Mouse (Mus musculus) embryonic facial prominence, embryonic 11.5 days (tissue): ENCODE results near the gene Hoxc13. TPM values are rescaled to one million over a fixed set of nuclear protein-coding genes. Genes with fewer than 3 reads are reported as not detected.

Source experiments
- ATAC-seq: fragments of 200-750 bp; cut with Nextera tagmentation; replicated peaks from 2 replicates; pipeline ENCODE4 v1.8.0; 2017; ENCODE audit warnings: low read depth; ENCODE audit not compliant: insufficient number of reproducible peaks, low FRiP score, low TSS enrichment
- DNase-seq: peaks from one replicate; pipeline ENCODE4 v3.0.0-alpha.2; 2015; ENCODE audit warnings: low spot score
- H3K27ac ChIP-seq: fragments of 300-500 bp; sonication (generic); replicated peaks from 2 replicates; pipeline ENCODE4 v1.5.1; 2014; ENCODE audit warnings: mild to moderate bottlenecking, low read depth, low read length, control low read depth
- H3K27me3 ChIP-seq: fragments of 300-500 bp; sonication (generic); 2 replicates; pipeline ENCODE4 v1.6.1; 2014; ENCODE audit warnings: mild to moderate bottlenecking, low read length, moderate library complexity, mixed read lengths; ENCODE audit not compliant: control insufficient read depth, insufficient read depth
- H3K36me3 ChIP-seq: fragments of 300-500 bp; sonication (generic); replicated peaks from 2 replicates; pipeline ENCODE4 v1.6.1; 2014; ENCODE audit warnings: low read depth, mild to moderate bottlenecking, low read length, moderate library complexity, mixed read lengths; ENCODE audit not compliant: control insufficient read depth, insufficient read depth
- H3K4me1 ChIP-seq: fragments of 300-500 bp; sonication (generic); 2 replicates; pipeline ENCODE4 v1.6.1; 2014; ENCODE audit warnings: low read length, mixed read lengths; ENCODE audit not compliant: control insufficient read depth, insufficient read depth
- H3K4me2 ChIP-seq: fragments of 300-500 bp; sonication (generic); 2 replicates; pipeline ENCODE4 v1.6.1; 2014; ENCODE audit warnings: low read depth, mild to moderate bottlenecking, control low read depth, low read length, moderate library complexity
- H3K4me3 ChIP-seq: fragments of 300-500 bp; sonication (generic); 2 replicates; pipeline ENCODE4 v1.5.1; 2014; ENCODE audit warnings: low read depth, low read length, control low read depth
- H3K9ac ChIP-seq: fragments of 300-500 bp; sonication (generic); replicated peaks from 2 replicates; pipeline ENCODE4 v1.6.1; 2014; ENCODE audit warnings: mild to moderate bottlenecking, control low read depth, low read length
- H3K9me3 ChIP-seq: fragments of 300-500 bp; sonication (generic); replicated peaks from 2 replicates; pipeline ENCODE4 v1.6.1; 2016; ENCODE audit warnings: mild to moderate bottlenecking, low read length, inconsistent platforms, mixed read lengths; ENCODE audit not compliant: control insufficient read depth
- WGBS: fragments of 180-500 bp; shearing (Covaris S2); extraction: QIAGEN DNeasy Blood & Tissue Kit; methylation state at CpG from one replicate; pipeline ENCODE4 v1.1.7; 2014; 5-methylcytosine and 5-hydroxymethylcytosine counted together
- polyA plus RNA-seq: library from polyadenylated mRNA; unstranded; fragments of >200 nt; fragmentation: Nextera tagmentation; extraction: Ambion mirVana; gene quantifications from 2 replicates; pipeline ENCODE4 v1.2.1, GENCODE M21; 2014

The Hoxc13 gene
- polyA plus RNA-seq, 1 experiment from 2014 or later: 0.17 TPM

DNA sequence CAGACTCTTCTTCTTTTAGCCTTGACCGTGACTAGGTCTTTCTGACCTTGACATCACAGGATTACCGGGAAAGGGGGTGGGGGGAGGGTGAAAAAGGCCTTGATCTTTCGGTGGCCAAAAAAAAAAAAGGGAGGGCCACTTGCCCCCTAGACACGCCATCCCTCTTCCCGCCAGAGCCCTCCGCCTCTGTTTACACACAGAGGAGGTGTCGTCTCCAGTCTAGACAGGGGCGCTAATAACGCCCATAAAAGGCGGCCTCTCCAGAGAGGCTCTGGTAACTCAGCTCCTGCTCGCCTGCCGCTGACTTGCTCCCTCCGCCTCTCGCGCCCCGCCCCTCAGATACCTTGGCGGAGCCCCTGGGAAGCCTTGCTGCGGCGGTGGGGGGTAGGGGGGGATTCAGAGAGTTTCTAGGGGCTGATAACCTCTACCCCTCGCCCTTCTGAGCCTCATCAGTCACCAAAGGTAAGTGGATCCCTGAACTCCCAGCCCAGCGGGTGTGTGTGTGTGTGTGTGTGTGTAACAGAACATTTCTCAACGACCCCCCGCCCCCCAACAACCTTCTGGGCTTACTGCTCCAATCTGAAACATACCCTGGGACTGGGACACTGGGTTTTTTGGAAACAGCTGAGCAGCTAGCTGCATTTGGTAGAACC lies 10.9 kb downstream of the Hoxc13 start:
- no peak overlapping the region for H3K4me2 ChIP-seq
- ATAC-seq: 0 out of 2 replicates have a peak, but pooled peaks have one; percentile 23
- no peaks in the 10 kb centered on the region for H3K36me3 ChIP-seq
- DNase-seq: no peak
- no peaks in the 10 kb centered on the region for H3K4me1 ChIP-seq
- WGBS: under 1% methylated on average over 23 of the region's 23 CpGs
- peaks cover 98% of the 10 kb centered on the region for H3K27me3 ChIP-seq
- no peaks in the 10 kb centered on the region for H3K9me3 ChIP-seq
- no peak overlapping the region for H3K27ac ChIP-seq
- H3K9ac ChIP-seq: no peak overlapping the region
- H3K4me3 ChIP-seq: no peak overlapping the region

DNA sequence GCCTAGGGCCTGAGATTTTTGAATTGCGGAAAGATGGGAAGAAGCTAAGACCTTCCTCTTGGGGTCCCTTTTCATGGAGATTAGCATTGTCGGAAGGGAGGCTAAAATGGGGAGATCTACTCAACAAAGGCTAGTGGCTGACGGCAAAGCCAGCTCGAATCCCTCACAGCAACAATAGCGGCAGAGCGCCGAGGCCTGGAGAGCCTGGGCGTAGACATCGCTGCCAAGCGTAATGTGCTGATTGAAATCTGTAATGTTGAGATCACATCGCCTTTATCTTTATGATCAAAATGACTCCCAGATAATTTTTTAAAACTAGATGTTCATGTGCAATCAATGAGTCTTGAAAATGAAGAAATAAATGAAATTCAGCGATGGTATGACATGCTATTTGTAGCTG lies 13.5 kb downstream of the Hoxc13 start:
- H3K27ac ChIP-seq: no peak overlapping the region
- DNase-seq (no peak), ATAC-seq (no peak)
- H3K9me3 ChIP-seq: no peaks in the 10 kb centered on the region
- H3K36me3 ChIP-seq: no peaks in the 10 kb centered on the region
- H3K27me3 ChIP-seq: peaks cover 97% of the 10 kb centered on the region
- under 1% methylated on average over 12 of the region's 12 CpGs for WGBS
- no peak overlapping the region for H3K4me2 ChIP-seq
- no peak overlapping the region for H3K9ac ChIP-seq
- no peaks in the 10 kb centered on the region for H3K4me1 ChIP-seq
- no peak overlapping the region for H3K4me3 ChIP-seq

DNA sequence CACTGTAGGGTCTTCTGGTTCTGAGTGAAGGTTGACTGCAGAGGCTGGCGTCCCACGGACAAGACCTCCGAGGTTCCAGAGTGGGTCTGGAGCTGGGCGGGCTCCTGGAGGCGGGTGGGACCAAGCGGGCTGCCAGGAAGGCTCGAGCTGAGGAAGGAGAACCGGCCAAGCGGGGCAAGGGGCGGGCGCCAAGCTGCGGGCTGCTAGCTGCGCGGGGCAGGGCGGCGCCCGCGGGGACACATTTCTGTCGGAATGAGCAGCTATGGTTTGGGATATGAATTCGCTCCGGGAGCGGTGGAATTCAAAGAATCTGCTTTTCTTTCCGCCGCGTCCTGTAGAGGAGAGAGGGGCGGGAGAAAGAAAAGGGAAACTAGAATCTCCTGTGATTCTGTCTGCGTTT lies 14.0 kb downstream of the Hoxc13 start:
- Histone ChIP-seq H3K9me3 (no peaks in the 10 kb centered on the region), H3K9ac (no peak overlapping the region), H3K27me3 (peaks cover 97% of the 10 kb centered on the region), H3K4me2 (no peak overlapping the region), H3K36me3 (no peaks in the 10 kb centered on the region), H3K27ac (no peak overlapping the region), H3K4me3 (no peak overlapping the region), H3K4me1 (no peaks in the 10 kb centered on the region)
- ATAC-seq (no peak), DNase-seq (no peak)
- 0% methylated on average over 26 of the region's 27 CpGs for WGBS

DNA sequence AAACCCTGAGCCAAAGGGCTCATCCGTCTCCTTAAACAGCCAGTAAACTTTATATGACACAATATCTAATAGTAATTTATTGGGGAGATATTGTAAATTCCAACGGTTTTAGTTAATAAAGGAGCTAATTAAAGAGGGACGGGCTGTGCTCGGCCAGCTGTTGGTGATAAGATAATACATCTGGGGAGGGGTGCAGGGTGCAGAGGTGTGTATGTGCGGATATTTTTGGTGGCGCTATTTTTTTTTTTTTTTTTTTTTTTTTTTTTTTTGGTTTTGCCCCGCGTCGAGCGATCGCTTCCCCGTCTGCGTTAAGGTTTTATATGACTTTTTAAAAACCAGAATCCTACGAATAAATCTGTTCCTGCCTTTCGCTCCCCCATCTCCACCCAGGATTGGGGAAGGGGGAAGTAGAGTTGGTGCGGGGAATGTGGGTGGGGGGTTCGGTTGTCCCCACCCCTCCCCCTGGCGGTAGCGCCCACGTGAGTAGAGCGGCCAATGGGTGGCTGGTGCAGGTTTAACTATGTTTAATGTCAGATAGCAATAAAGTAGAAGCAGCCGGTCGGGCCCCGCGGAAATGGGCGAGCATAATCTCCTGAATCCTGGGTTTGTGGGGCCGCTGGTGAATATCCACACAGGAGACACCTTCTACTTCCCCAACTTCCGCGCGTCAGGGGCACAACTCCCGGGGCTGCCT lies 15.5 kb downstream of the Hoxc13 start, which contains the start of gene Hoxc12:
Gene Hoxc12, plus strand, starts transcription at position 479 of the 694 bp plus-strand sequence.
- Histone ChIP-seq H3K9ac (no peak within 1 kb of the TSS), H3K27ac (no peak within 1 kb of the TSS), H3K9me3 (no peaks in the 10 kb centered on the region), H3K4me3 (no peak within 1 kb of the TSS), H3K27me3 (peaks cover 97% of the 10 kb centered on the region), H3K36me3 (no peaks in the 10 kb centered on the region), H3K4me2 (no peak within 1 kb of the TSS), H3K4me1 (no peaks in the 10 kb centered on the region)
- ATAC-seq: no peak
- no peak for DNase-seq
- 2% methylated on average over 31 of the region's 31 CpGs for WGBS

DNA sequence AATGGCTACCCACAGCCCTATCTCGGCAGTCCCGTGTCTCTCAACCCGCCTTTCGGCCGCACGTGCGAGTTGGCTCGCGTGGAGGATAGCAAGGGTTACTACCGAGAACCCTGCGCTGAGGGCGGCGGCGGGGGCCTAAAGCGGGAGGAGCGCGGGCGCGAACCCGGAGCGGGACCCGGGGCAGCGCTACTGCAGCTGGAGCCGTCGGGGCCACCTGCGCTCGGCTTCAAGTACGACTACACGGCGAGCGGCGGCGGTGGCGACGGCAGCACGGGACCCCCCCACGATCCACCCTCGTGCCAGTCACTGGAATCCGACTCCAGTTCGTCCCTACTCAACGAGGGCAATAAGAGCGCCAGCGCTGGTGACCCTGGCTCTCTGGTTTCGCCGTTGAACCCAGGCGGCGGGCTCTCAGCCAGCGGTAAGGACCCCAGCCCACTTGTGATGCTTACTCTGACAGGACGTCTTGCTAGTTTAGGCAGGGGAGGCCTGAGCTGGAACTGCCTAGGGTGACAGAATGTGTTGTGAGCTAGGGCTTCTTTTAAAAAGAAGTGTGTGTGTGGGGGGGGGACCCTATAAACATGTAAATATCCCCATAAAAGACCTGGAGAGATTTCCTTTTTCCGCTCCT lies 16.2 kb downstream of the Hoxc13 start:
- DNase-seq (no peak), ATAC-seq (no peak)
- H3K4me1 ChIP-seq: no peaks in the 10 kb centered on the region
- H3K27ac ChIP-seq: no peak overlapping the region
- WGBS: under 1% methylated on average over 50 of the region's 50 CpGs
- no peaks in the 10 kb centered on the region for H3K36me3 ChIP-seq
- no peak overlapping the region for H3K9ac ChIP-seq
- H3K9me3 ChIP-seq: no peaks in the 10 kb centered on the region
- H3K4me3 ChIP-seq: no peak overlapping the region
- no peak overlapping the region for H3K4me2 ChIP-seq
- H3K27me3 ChIP-seq: peaks cover 97% of the 10 kb centered on the region

DNA sequence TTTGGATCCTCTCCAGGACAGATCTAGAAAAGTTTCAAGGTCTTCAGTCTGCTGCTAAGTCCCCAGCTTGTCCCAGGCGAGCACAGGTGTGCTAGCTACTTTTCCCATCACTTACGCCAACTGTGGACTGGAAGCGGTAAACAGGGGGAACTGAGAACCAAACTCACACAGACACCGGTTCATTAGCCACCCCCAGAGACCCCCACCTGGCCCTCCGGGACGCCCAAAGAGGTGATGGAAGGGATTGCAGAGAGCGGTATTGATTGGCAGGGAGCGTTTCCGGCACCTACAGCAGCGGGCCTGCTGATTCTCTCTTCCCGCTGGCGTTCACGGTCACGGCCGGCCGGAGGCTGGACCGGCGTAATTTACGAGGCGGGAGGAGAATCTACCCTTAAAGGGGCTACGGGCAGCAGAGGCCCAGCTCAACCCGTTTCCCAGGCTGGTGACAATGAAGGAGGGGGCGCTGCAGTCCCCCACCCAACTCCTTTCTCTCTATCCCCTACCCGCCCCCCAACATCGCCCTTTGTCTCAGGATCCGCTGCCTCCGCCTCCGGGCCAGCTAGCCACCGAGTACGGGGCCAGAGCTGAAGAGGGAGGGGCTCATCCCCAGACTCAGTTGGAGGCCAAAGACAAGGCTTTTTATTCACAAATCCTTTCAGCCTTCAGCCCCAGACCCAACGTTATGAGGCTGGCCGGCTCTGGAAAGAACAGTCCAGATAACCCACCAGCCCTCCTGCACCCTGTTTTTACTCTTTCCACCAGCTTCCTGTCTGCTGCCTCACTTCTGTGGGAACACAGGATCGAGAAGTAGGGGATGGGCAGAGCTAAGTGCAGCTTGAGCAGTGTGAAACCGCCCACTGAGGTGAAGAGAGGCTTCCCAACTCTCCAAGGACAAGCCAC lies 18.6 kb downstream of the Hoxc13 start:
- no peak overlapping the region for H3K4me3 ChIP-seq
- DNase-seq: no peak
- no peak overlapping the region for H3K27ac ChIP-seq
- peaks cover 96% of the 10 kb centered on the region for H3K27me3 ChIP-seq
- no peaks in the 10 kb centered on the region for H3K36me3 ChIP-seq
- no peak for ATAC-seq
- WGBS: 1% methylated on average over 33 of the region's 34 CpGs
- no peaks in the 10 kb centered on the region; the same call in 1 of the 2 replicates for H3K4me1 ChIP-seq
- no peak overlapping the region for H3K9ac ChIP-seq
- no peaks in the 10 kb centered on the region for H3K9me3 ChIP-seq
- no peak overlapping the region for H3K4me2 ChIP-seq

DNA sequence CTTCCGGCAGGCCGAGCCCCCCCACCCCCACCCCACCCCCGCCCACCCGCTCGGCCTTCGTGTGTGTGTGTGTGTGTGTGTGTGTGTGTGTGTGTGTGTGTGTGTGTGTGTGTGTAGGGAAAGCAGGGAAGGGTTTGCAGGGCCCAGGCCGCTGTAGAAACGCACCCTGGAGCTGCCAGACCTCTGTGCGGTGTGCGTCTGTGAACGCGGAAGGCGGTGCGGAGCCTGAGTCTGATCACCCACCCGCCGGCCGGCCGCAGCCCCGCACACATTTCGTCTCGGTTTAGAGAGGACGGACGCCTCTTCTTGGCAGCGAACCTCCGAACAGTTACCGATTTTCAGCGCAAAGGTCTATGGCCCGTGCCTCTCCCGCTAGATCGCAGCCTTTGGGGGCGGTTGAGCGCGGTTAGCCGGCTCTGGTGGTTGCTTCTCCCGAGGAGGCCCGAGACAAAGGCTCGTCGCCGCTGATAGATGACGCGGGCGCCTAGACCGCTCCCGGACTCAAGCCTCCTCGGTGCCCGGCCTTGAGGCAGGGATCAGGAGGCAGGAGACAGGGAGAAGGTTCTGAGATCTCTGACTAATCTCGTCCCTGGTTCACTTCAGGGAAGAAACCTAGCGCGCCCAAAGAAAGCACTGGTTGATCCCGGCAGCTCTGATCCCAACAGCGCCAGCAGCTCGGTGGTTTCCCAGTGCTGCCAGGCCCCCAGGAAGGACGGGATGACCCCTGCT lies 22.0 kb downstream of the Hoxc13 start:
- Histone ChIP-seq H3K9me3 (no peaks in the 10 kb centered on the region), H3K4me1 (no peaks in the 10 kb centered on the region; the same call in 1 of the 2 replicates), H3K27ac (no peak overlapping the region), H3K27me3 (peaks cover 99% of the 10 kb centered on the region), H3K9ac (no peak overlapping the region), H3K36me3 (no peaks in the 10 kb centered on the region), H3K4me2 (no peak overlapping the region), H3K4me3 (0 out of 2 replicates have a peak overlapping the region, but pooled peaks have one; percentile 6)
- 1% methylated on average over 46 of the region's 53 CpGs for WGBS
- ATAC-seq (no peak), DNase-seq (no peak)
